Mouse (Mus musculus) spleen, adult 2 months (tissue): ENCODE measurements around the gene Cops7a. TPM values are rescaled to one million over a fixed set of nuclear protein-coding genes. Genes with fewer than 3 reads are reported as not detected.
A peak's percentile ranks its signal among the peaks of the same experiment; 100 is the strongest.

Experiments used
- DNase-seq, 2 experiments: peaks; one replicate each; pipeline versions ENCODE4 v3.0.0 to v3.0.0-alpha.2; 2012 to 2021; ENCODE audit warnings: low spot score in 2 of 2, low read depth in 1 of 2
- H3K27ac ChIP-seq: fragments of 200-500 bp; 2 replicates; pipeline ENCODE4 v1.5.1; 2012; ENCODE audit warnings: low read length, inconsistent platforms; ENCODE audit not compliant: insufficient read depth
- H3K27me3 ChIP-seq: fragments of 200-500 bp; 2 replicates; pipeline ENCODE4 v1.6.1; 2012; ENCODE audit warnings: mild to moderate bottlenecking, moderate library complexity, low read length, inconsistent platforms; ENCODE audit not compliant: control insufficient read depth, insufficient read depth
- H3K36me3 ChIP-seq: fragments of 200-500 bp; 2 replicates; pipeline ENCODE4 v1.6.1; 2012; ENCODE audit warnings: mild to moderate bottlenecking, low read length, inconsistent platforms; ENCODE audit not compliant: control insufficient read depth, insufficient read depth
- H3K4me1 ChIP-seq: fragments of 200-500 bp; 2 replicates; pipeline ENCODE4 v1.6.1; 2011; ENCODE audit warnings: inconsistent platforms; ENCODE audit not compliant: control insufficient read depth, insufficient read depth, insufficient read length
- H3K4me3 ChIP-seq: fragments of 200-500 bp; 2 replicates; pipeline ENCODE4 v1.5.1; 2011; ENCODE audit warnings: mild to moderate bottlenecking, inconsistent platforms; ENCODE audit not compliant: insufficient read depth, insufficient read length; ENCODE audit errors: extremely low read depth
- CTCF ChIP-seq: fragments of 200-500 bp; IDR thresholded peaks from 2 replicates; pipeline ENCODE4 v1.5.1; 2011; ENCODE audit warnings: mild to moderate bottlenecking, inconsistent platforms; ENCODE audit not compliant: insufficient read depth, insufficient read length, insufficient replicate concordance; ENCODE audit errors: extremely low read depth
- POLR2A ChIP-seq: fragments of 200-500 bp; IDR thresholded peaks from 2 replicates; pipeline ENCODE4 v1.6.1; 2011; ENCODE audit warnings: low read depth, low read length, inconsistent platforms
- WGBS: fragments of 180-500 bp; shearing (Covaris S2); methylation state at CpG from one replicate; pipeline ENCODE4 v1.1.7; 2018; 5-methylcytosine and 5-hydroxymethylcytosine counted together
- polyA plus RNA-seq: library from polyadenylated mRNA; depleted of rRNA; stranded (reverse); fragments of >200 nt; gene quantifications from 2 replicates; pipeline ENCODE4 v1.2.3, GENCODE M21; 2012

Cops7a gene
- polyA plus RNA-seq, 1 experiment, result 116 TPM

DNA sequence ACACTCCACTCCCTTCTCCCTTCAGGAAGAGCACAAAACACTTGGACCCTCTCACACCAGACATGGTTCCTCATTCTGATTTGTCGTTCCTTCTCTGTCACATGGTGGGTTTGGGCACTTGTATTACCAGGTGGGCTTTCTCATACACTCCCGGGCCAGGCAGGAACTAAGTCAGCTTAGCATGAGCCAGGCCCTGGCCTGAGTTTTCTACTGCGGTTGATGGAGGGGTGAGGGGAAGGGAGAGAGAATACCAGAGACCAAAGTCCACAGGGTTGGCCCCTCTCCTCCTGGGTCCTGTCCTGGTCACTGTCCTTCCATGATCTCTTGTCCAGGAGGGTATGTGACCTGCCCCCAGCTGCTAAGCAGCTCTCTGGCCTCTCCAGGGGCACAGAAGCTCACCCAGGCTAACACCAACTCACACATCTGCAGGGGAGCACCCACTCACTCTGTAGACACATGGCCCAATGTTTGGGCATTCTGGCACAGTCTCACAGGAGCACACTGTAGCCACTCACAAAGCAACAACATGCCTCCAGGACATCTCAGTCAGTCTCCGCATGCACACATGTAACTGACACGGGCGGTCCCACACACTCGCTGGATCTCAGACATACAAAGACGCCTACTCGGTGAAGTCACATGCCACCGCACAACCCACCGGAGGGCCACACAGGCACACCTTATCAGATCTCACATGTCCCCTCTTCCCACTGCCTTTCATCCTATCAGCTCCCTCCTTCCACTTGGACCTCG, 49.2 kb downstream of the Cops7a start:
- no peak for DNase-seq
- peaks cover 6% of the 10 kb centered on the region; the same call in 1 of the 2 replicates for H3K4me1 ChIP-seq
- WGBS, result 37% methylated on average over 12 of the region's 12 CpGs
- H3K4me3 ChIP-seq, result peak overlapping the region; percentile 82; the same call in 1 of the 2 replicates
- TF ChIP-seq CTCF, result no peak
- TF ChIP-seq POLR2A, result no peak
- H3K27me3 ChIP-seq, result peaks cover 7% of the 10 kb centered on the region
- H3K36me3 ChIP-seq, result peaks cover 5% of the 10 kb centered on the region; the same call in 1 of the 2 replicates
- peak overlapping the region; percentile 24; the same call in 1 of the 2 replicates for H3K27ac ChIP-seq

DNA sequence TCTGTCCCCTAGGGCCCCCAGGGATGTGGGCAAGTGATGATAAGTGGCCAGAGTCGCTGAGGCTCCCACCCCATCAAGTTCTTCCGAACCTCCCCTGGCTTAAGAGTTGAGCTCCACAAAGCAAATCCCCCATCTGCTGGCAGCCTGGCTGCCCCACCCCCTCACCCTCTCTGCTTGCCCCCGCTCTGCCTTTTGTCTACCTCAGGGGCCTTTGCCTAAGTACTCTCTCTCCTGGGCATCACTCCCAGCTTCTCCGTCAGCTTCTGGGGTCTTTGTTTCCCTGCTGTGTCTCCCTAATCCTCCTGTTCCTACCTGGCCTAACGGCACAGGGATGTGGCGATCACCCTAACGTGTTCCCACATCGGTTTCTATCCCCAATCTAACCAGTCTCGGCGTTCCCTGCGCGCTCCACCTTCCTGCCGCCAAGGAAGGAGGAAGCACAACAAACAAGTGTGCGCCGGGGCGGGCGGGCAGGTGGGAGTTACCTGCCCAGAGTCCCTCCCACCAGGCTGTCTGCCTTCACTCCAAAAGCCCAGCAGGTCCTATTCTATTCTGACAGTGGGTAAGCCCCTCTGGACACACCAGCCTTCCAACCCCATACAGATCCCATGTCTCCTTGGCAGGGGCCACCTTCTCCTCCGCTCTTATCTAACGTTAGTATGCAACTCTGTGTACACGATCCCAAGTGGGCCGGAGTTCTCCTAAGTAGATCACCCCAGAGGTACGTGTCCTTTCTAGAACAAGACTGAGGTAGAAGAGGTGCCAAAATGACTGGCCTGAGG, 50.0 kb downstream of the Cops7a start:
- no peak overlapping the region for H3K4me3 ChIP-seq
- peaks cover 6% of the 10 kb centered on the region; the same call in 1 of the 2 replicates for H3K4me1 ChIP-seq
- no peak overlapping the region for H3K27ac ChIP-seq

GRCm38 (mm10) chr6:124914511-124914910, 50.8 kb downstream of the Cops7a start:
- H3K36me3 ChIP-seq, result peaks cover 5% of the 10 kb centered on the region; the same call in 1 of the 2 replicates
- peaks cover 5% of the 10 kb centered on the region; the same call in 1 of the 2 replicates for H3K4me1 ChIP-seq
- TF ChIP-seq POLR2A, result no peak
- no peak for TF ChIP-seq CTCF
- no peak overlapping the region for H3K27ac ChIP-seq
- WGBS, result 89% methylated on average over 7 of the region's 7 CpGs
- peaks cover 7% of the 10 kb centered on the region for H3K27me3 ChIP-seq
- DNase-seq, result no peak
- H3K4me3 ChIP-seq, result no peak overlapping the region

More for the DNA sequence above, 50.0 kb downstream of the Cops7a start:
- Histone ChIP-seq H3K36me3 (peaks cover 5% of the 10 kb centered on the region; the same call in 1 of the 2 replicates), H3K27me3 (peaks cover 7% of the 10 kb centered on the region)
- TF ChIP-seq CTCF, result no peak
- TF ChIP-seq POLR2A, result no peak
- DNase-seq, result no peak
- 83% methylated on average over 22 of the region's 22 CpGs for WGBS

GRCm38 (mm10) chr6:124913721-124914285, 51.5 kb downstream of the Cops7a start:
- Histone ChIP-seq H3K27me3 (peaks cover 7% of the 10 kb centered on the region), H3K36me3 (peaks cover 5% of the 10 kb centered on the region; the same call in 1 of the 2 replicates), H3K4me3 (no peak overlapping the region), H3K27ac (no peak overlapping the region), H3K4me1 (peaks cover 5% of the 10 kb centered on the region; the same call in 1 of the 2 replicates)
- 81% methylated on average over 14 of the region's 14 CpGs for WGBS
- DNase-seq, result no peak
- no peak for TF ChIP-seq CTCF
- TF ChIP-seq POLR2A, result no peak

- Histone ChIP-seq H3K4me1 (peaks cover 6% of the 10 kb centered on the region), H3K27ac (no peak overlapping the region), H3K36me3 (peaks cover 5% of the 10 kb centered on the region; the same call in 1 of the 2 replicates), H3K27me3 (peaks cover 7% of the 10 kb centered on the region), H3K4me3 (no peak overlapping the region)
- TF ChIP-seq POLR2A (no peak), CTCF (no peak)
- 70% methylated on average over 6 of the region's 6 CpGs for WGBS
- no peak for DNase-seq
Observed at GRCm38 (mm10) chr6:124913214-124913613, 52.1 kb downstream of the Cops7a start.

DNA sequence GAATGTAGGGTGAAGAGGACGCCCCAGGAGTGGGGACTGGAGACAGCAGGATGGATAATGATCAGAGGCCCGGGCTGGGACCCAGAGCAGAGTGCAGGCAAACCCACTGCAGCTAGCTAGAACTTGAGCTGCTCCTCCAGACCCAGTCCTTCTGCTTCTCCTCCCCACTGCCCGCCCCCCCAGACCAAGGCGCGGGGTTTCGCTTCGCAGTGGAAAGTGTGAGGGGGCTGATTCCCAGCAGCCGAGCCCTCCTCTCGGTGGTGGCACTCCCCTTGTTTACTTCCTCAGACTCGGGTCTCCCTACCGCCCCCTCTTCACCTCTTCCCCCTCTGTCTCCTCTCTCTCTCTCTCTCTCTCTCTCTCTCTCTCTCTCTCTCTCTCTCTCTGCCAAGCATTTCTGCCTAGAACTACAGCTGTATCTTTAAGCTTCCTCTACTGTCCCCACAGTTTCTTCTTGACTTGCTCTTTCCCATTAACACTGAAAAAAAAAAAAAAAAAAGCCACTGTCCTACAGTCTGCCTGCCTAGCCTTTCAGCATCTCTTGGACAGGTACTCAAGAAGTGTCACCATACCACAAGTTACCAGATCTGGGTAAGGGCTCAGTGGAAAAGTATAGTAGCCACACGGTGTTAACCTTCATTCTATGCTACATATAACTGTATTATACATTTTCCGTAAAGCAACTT, 53.7 kb downstream of the Cops7a start, which contains the start of gene Lag3:
TSS of gene Lag3 (minus strand) at position 173 of the 686 bp plus-strand sequence.
- H3K27me3 ChIP-seq, result peaks cover 1% of the 10 kb centered on the region
- peaks cover 5% of the 10 kb centered on the region; the same call in 1 of the 2 replicates for H3K36me3 ChIP-seq
- H3K27ac ChIP-seq, result 0 out of 2 replicates have a peak within 1 kb of the TSS, but pooled peaks have one; percentile 2
- 0 out of 2 replicates have a peak within 1 kb of the TSS, but pooled peaks have one; percentile 13 for H3K4me3 ChIP-seq
- TF ChIP-seq POLR2A (no peak), CTCF (no peak)
- no peak for DNase-seq
- 21% methylated on average over 12 of the region's 13 CpGs for WGBS
- H3K4me1 ChIP-seq, result peaks cover 9% of the 10 kb centered on the region
